Mouse (Mus musculus): Measurements from ENCODE around the gene Nrip3.

Gene Nrip3

GRCm38 (mm10) chr7:109781470-109782203, at the start of gene Nrip3:
Nrip3 (minus strand) TSS chr7:109782025.
- peak; percentile 80 for DNase-seq

DNA sequence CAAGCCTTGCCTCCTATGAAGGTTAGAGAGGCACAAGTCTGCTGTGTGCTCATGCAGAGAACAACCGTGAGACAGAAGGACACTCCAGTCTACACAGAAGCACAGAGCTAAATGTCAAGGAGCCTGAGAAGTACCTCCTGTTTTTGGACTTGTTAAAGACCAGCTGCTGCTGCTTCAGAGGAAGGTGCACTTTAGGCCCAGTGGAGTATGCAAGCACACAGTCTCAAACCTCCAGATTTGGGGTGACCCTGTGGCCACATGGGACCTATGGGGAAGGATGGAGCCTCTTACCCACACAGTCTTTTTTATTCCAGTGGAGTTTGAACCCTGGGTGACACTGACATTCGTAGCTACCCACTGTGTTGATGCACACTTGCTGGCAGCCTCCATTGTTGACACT, 49.6 kb upstream of the Nrip3 start:
- DNase-seq: no peak

GRCm38 (mm10) chr7:109826911-109827310, 45.1 kb upstream of the Nrip3 start:
- DNase-seq: no peak

- DNase-seq: peak in 1 of 2 experiments; percentile 19
These were observed 43.5 kb upstream of the Nrip3 start for GRCm38 (mm10) chr7:109825293-109825692.

- DNase-seq: no peak
These were observed 36.8 kb upstream of the Nrip3 start for GRCm38 (mm10) chr7:109818600-109818999.

DNA sequence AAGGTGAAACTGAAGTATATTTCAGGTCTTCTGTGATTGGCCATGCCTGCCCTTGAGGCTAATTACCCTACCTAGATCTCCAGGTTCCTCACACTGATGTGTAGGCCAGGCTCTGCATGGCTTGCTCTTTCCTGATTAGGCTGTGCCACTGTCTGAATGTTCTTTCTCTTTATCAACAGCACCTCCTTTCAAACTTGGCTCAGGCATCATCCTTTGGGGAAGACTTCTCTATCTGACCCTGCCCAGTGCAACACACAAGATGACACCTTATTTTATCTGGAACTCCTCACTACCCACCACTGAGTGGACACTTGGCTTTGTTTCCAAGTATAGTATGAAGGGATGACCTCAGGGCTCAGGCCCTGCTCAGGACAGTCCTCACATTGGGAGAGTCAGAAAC, 36.1 kb upstream of the Nrip3 start:
- DNase-seq: no peak

- no peak for DNase-seq
These were observed 31.7 kb upstream of the Nrip3 start for GRCm38 (mm10) chr7:109813330-109814140.

- peak; percentile 31 to 40 for DNase-seq
These were observed 26.0 kb upstream of the Nrip3 start for GRCm38 (mm10) chr7:109807616-109808485.

GRCm38 (mm10) chr7:109804843-109805242, 23.0 kb upstream of the Nrip3 start:
- peak; percentile 28 to 43 for DNase-seq

DNA sequence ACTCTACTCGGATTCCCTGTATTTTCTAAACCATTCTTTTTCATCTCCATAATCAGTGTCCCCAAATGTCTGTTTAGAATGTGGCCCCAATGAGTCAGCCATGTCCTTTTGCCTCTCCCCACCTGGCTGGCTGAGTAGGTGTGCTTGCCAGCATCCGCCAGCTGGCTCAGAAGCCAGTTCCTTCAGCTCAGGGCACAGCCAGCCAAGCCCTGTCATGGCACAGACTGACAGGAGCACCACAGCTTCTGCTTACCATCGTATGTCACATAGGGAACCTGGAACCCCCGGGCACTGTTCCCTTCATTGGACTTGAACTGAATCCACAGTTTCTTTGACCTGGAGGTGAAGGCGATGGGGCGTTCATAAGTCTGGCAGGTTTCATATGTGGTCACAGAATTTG, 22.5 kb upstream of the Nrip3 start:
- DNase-seq: peak; percentile 75 to 76

- DNase-seq: no peak
These were observed 21.7 kb upstream of the Nrip3 start for GRCm38 (mm10) chr7:109803516-109803915.

DNA sequence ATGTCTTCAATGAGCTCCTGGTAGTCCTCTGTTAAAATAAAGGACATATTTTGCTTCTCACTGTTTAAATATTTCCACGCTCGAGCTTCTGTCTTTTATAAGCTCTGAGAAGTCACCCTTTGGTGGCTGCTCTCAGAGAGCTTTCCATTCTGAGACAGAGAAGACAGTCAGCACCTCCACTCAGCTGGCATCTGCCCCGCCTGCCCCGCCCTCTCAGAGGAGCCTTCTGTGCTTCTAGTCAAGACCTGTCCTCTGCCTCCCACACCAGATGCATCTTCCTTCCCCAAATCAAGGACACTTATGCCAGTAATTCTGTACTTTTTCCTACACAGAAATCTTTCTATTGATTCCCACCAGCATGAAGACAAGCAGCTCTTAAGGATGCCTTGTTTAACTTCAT, 18.8 kb upstream of the Nrip3 start:
- DNase-seq: no peak

DNA sequence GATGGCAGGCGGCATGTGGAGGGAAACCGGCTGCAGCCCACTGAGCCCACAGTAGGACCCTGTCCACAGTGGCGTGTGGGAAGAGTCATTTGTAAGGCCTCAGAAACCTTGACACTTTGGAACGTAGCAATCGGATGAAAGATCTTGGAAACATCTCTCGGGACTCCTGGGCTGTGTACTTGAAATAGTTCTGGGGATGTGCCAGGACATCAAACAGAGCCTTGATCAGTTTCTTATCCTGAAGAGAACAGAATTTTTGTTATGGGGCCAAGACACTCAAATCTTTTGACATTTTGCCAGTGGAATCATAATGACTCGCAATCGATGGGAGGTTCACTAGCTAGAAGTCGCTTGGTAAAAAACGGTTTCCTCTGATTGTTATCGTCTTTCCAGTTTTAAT, 17.3 kb upstream of the Nrip3 start:
- DNase-seq: no peak

GRCm38 (mm10) chr7:109795564-109795963, 13.7 kb upstream of the Nrip3 start:
- no peak for DNase-seq

DNA sequence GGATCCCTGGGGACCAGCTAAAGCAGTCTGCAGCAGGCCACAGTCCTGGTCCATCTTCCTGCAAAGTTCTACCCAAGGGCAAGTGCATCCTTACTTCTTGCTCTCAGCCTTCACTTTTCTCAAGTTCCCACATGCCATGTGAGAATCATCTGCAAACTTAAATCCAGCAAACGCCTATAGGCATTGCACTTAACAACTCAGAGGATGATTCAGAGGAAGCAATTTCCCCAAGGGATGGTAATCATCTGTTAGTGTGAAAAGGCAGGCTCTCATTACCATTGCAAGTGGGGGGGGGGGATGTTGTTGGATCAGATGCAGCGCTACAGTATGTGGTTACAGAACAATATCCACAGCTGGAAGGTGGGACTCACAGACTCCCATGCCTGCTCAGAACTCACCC, 12.7 kb upstream of the Nrip3 start:
- DNase-seq: no peak

DNA sequence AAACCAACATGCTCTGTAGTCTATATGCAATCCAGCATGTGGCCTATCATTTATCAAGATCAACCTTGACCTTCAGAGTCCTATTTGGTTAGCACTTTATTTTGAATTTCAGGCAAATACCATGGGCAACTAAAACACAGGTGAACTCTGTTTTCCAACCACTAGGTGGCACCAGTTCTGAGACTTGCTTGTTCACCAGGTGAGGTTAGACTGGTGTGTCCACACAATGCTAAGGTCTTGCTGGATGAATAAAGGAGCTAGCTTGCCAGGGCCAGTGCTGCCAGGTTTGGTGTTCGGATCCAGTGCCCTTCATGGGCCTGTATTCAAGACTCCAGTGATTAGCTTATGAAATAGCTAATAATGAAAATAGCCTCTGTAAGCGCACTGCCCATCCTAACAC, 10.9 kb upstream of the Nrip3 start:
- DNase-seq: peak; percentile 65 to 83

GRCm38 (mm10) chr7:109790818-109791217, 9.0 kb upstream of the Nrip3 start:
- DNase-seq: no peak

DNA sequence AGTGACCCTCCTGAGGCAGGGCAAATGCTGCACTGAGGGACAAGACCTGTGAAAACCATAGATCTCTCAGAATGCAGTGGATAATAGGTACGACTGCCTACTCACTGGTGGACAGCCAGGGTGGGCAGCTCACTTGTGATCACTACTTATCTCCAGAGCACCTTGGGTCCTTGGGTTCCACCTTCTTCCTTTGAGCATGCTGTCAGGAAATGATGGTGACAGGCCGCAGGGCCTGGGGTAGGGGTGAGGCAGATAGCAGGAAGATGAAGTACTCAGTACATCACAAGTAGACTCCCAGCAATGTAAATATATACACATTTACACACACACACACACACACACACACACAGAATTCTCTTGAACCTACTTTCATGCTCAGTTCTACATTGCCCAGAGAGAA, 6.0 kb upstream of the Nrip3 start:
- no peak for DNase-seq

- DNase-seq: no peak
These were observed 1.5 kb upstream of the Nrip3 start for GRCm38 (mm10) chr7:109783281-109783680.

DNA sequence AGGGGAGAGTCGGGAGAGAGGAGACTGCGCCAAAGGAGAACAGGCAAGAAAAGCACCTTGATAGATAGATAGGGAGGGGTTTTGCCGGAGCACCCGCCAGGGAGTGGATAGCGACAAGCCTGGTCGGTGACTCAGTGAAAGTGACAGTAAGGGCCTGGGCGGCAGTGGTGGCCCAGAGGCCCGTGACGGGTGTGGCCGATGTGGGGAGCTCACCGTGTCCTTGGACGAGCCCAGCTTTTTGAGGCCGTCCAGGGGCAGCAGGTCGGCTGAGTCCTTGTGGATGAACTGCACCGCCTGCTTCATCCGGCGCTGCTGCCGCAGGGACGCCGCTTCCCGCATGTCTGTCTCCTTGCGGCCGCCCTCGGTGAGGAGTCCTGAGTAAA, 747 bp downstream of the Nrip3 start:
- DNase-seq: no peak

- no peak for DNase-seq
These were observed 9.6 kb downstream of the Nrip3 start for GRCm38 (mm10) chr7:109772251-109772650.

DNA sequence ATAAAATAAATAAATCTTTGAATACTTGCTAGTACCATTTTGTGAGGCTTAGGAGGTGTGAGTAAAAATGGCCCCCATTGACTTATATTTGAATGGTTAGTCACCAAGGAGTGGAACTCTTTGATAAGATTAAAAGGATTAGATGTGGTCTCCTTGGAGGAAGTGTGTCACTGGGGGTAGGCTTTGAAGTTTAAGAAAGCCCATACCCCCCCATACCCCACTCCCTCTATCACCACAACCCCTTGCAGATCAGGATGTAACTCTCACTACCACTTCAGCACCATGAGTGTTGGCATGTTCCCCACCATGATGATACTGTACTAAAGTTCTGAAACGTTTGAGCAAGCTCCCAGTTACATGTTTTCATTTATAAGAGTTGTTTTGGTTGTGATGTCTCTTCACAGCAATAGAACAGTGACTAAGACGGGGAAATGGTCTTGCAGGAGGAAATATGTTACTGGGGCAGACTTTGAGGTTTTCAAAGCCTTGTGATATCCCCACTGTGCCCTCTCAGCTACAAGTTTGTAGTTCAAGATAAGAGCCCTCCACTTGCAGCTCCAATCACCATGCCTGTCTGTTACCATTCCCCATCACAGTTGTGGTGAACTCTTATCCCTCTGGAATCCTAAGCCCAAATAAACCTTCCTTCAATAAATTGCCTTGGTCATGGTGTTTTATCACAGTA, 13.0 kb downstream of the Nrip3 start:
- DNase-seq: no peak
